10 mouse cellular contexts compared by ENCODE assay signal in genomic region chr15:101118399-101119125, GRCm38 (mm10). TPM values are rescaled to one million over a fixed set of nuclear protein-coding genes. Genes with fewer than 3 reads are reported as not detected.
A peak's percentile ranks its signal among the peaks of the same experiment; 100 is the strongest.
DNase-seq lines count a peak whose midpoint lies in the region; ATAC-seq and TF ChIP-seq lines count a peak whose summit lies in the region.
"Had no signal": no experiment of that assay in that cellular context is flagged by ENCODE, and none has a peak within 500 bp of the region (broad histone marks: within the 10 kb centered on the region; RNA-seq: fewer than 3 reads in every experiment).

No protein-coding gene starts in this region.

- no peak for ATAC-seq in hindbrain, embryonic 11.5 days (ENCODE audit: low FRiP score)
- ATAC-seq in hindbrain, embryonic 16.5 days, result no peak
- no peak for ATAC-seq in lung, embryonic 15.5 days (ENCODE audit: borderline replicate concordance, extremely low read depth, low FRiP score, low TSS enrichment)

- peak; percentile 47 to 65 (median 63) for TF ChIP-seq CTCF in MEL (IDR thresholded peaks at IDR 0.05 in 2 of 3, conservative IDR thresholded peaks at IDR 0.05 in 1 of 3; ENCODE audit: control insufficient read depth in 1 of 3, insufficient read depth in 1 of 3, low read depth in 2 of 3, low read length in 3 of 3, poor library complexity in 1 of 3, severe bottlenecking in 1 of 3)

- H3K27ac ChIP-seq in hindbrain, embryonic 11.5 days (ENCODE audit: low read depth, low read length), result no peak overlapping the region
- no peak overlapping the region for H3K27ac ChIP-seq in hindbrain, embryonic 16.5 days (ENCODE audit: low read depth, low read length)
- H3K27ac ChIP-seq in MEL (ENCODE audit: control insufficient read depth, low read depth, low read length), result no peak overlapping the region
- H3K27ac ChIP-seq in lung, embryonic 15.5 days, result peak overlapping the region; percentile 42

- TF ChIP-seq RAD21 in MEL (IDR thresholded peaks at IDR 0.05; ENCODE audit: low read depth, low read length), result peak; percentile 36

- WGBS in hindbrain, embryonic 11.5 days, result 67% methylated on average over 14 of the region's 14 CpGs
- 57% methylated on average over 14 of the region's 14 CpGs for WGBS in hindbrain, embryonic 16.5 days
- 52% methylated on average over 14 of the region's 14 CpGs for WGBS in lung, embryonic 15.5 days

- H3K36me3 ChIP-seq in hindbrain, embryonic 11.5 days (ENCODE audit: control insufficient read depth, insufficient read depth, low read length), result no peaks in the 10 kb centered on the region
- no peaks in the 10 kb centered on the region for H3K36me3 ChIP-seq in hindbrain, embryonic 16.5 days (ENCODE audit: control insufficient read depth, insufficient read depth, low read length)
- H3K36me3 ChIP-seq in MEL (ENCODE audit: control insufficient read depth in 1 of 2, insufficient read depth in 2 of 2, low read length in 2 of 2), result no peaks in the 10 kb centered on the region
- no peaks in the 10 kb centered on the region for H3K36me3 ChIP-seq in lung, embryonic 15.5 days

- H3K27me3 ChIP-seq in hindbrain, embryonic 11.5 days (ENCODE audit: control insufficient read depth, insufficient read depth, low read length), result no peaks in the 10 kb centered on the region
- H3K27me3 ChIP-seq in hindbrain, embryonic 16.5 days (replicated peaks; ENCODE audit: control insufficient read depth, insufficient read depth, low read length), result no peaks in the 10 kb centered on the region
- H3K27me3 ChIP-seq in MEL (ENCODE audit: control insufficient read depth in 1 of 2, insufficient read depth in 2 of 2, low read length in 2 of 2), result no peaks in the 10 kb centered on the region
- H3K27me3 ChIP-seq in lung, embryonic 15.5 days, result no peaks in the 10 kb centered on the region

- no peak for TF ChIP-seq POLR2A in MEL (IDR thresholded peaks at IDR 0.05; ENCODE audit: control insufficient read depth in 1 of 2, insufficient read depth in 1 of 2, low read depth in 1 of 2, low read length in 2 of 2, poor library complexity in 1 of 2)

- H3K4me1 ChIP-seq in hindbrain, embryonic 11.5 days (replicated peaks; ENCODE audit: control insufficient read depth, insufficient read depth, low read length), result no peaks in the 10 kb centered on the region
- H3K4me1 ChIP-seq in hindbrain, embryonic 16.5 days (ENCODE audit: control insufficient read depth, insufficient read depth, low read depth, low read length), result no peaks in the 10 kb centered on the region
- H3K4me1 ChIP-seq in MEL (ENCODE audit: control insufficient read depth in 1 of 2, insufficient read depth in 2 of 2, low read length in 2 of 2), result no peaks in the 10 kb centered on the region
- peaks cover 8% of the 10 kb centered on the region; the same call in 1 of the 2 replicates for H3K4me1 ChIP-seq in lung, embryonic 15.5 days

- H3K4me3 ChIP-seq in hindbrain, embryonic 11.5 days (ENCODE audit: low read depth, low read length), result no peak overlapping the region
- no peak overlapping the region for H3K4me3 ChIP-seq in hindbrain, embryonic 16.5 days (ENCODE audit: low read length)
- H3K4me3 ChIP-seq in MEL (ENCODE audit: control insufficient read depth in 1 of 2, insufficient read depth in 1 of 2, low read depth in 2 of 2, low read length in 2 of 2), result no peak overlapping the region
- H3K4me3 ChIP-seq in lung, embryonic 15.5 days, result no peak overlapping the region

- H3K4me2 ChIP-seq in hindbrain, embryonic 11.5 days (replicated peaks; ENCODE audit: low read depth, low read length), result no peak overlapping the region
- no peak overlapping the region for H3K4me2 ChIP-seq in hindbrain, embryonic 16.5 days (ENCODE audit: low read length)
- no peak overlapping the region for H3K4me2 ChIP-seq in lung, embryonic 15.5 days

- no peaks in the 10 kb centered on the region for H3K9me3 ChIP-seq in hindbrain, embryonic 11.5 days (ENCODE audit: control insufficient read depth, low read length)
- H3K9me3 ChIP-seq in hindbrain, embryonic 16.5 days (ENCODE audit: control insufficient read depth, low read length), result no peaks in the 10 kb centered on the region
- H3K9me3 ChIP-seq in MEL (replicated peaks; ENCODE audit: insufficient read depth, low read length), result no peaks in the 10 kb centered on the region
- H3K9me3 ChIP-seq in lung, embryonic 15.5 days, result peaks cover 3% of the 10 kb centered on the region; the same call in 1 of the 2 replicates

- H3K9ac ChIP-seq in hindbrain, embryonic 11.5 days (ENCODE audit: low read depth, low read length), result no peak overlapping the region
- H3K9ac ChIP-seq in hindbrain, embryonic 16.5 days (ENCODE audit: low read depth, low read length), result no peak overlapping the region
- no peak overlapping the region for H3K9ac ChIP-seq in MEL (ENCODE audit: control insufficient read depth, low read depth, low read length, poor library complexity, severe bottlenecking)
- no peak overlapping the region for H3K9ac ChIP-seq in lung, embryonic 15.5 days

- no peaks in the 10 kb centered on the region for H3K79me2 ChIP-seq in MEL (ENCODE audit: control insufficient read depth, insufficient read depth, low read length, poor library complexity)

- DNase-seq in hindbrain, embryonic 11.5 days (ENCODE audit: low spot score), result peak; percentile 67
- DNase-seq in 416B (ENCODE audit: low read depth) (peak; percentile 55), MEL (ENCODE audit: low read depth, low spot score) (peak; percentile 39)
- DNase-seq in urinary bladder, postnatal 14 days (ENCODE audit: low spot score), result no peak
- no peak for DNase-seq in B cell, adult 2 months

- TF ChIP-seq EP300 in MEL (IDR thresholded peaks at IDR 0.05; ENCODE audit: low read depth in 1 of 2, low read length in 2 of 2), result no peak

TF ChIP-seq in MEL, 35 proteins besides CTCF, POLR2A, EP300 and RAD21:
- peak; percentile 15; the same call in 1 of the 2 replicates for TF ChIP-seq ZC3H11A (IDR thresholded peaks at IDR 0.05; ENCODE audit: low read depth, low read length)
- TF ChIP-seq BHLHE40 (IDR thresholded peaks at IDR 0.05; ENCODE audit: borderline replicate concordance, low read depth, low read length), result no peak
- peak; percentile 45; the same call in 1 of the 2 replicates for TF ChIP-seq SMC3 (IDR thresholded peaks at IDR 0.05; ENCODE audit: low read depth, low read length)
- TF ChIP-seq ELF1 (IDR thresholded peaks at IDR 0.05; ENCODE audit: low read depth, low read length), result no peak
- no peak for TF ChIP-seq E2F4 (IDR thresholded peaks at IDR 0.05; ENCODE audit: borderline replicate concordance, low read depth, low read length)

RNA-seq across cellular contexts. Expression of gene Ankrd33, which starts 3.0 kb away (rescaled TPM):
- polyA plus RNA-seq in hindbrain, embryonic 11.5 days (2014; fragmentation: Nextera tagmentation; extraction: Ambion mirVana), result not detected in 2 replicates
- not detected in 2 replicates for polyA plus RNA-seq in hindbrain, embryonic 16.5 days (2015; fragmentation: Nextera tagmentation; extraction: Ambion mirVana)
- not detected in 2 replicates for total RNA-seq in MEL (2012; rRNA removed)
- not detected for polyA plus RNA-seq in MEL (2012; ENCODE audit: insufficient read depth in 1 of 2, insufficient read length in 2 of 2, low read depth in 1 of 2, low replicate concordance in 2 of 2, missing spikeins in 1 of 2)
- not detected in 2 replicates for polyA plus RNA-seq in lung, embryonic 15.5 days (2015; fragmentation: Nextera tagmentation; extraction: Ambion mirVana)
- total RNA-seq: heart, adult 18-20 months; layer of hippocampus, postnatal 36 days had no signal
- polyA plus RNA-seq: neural tube, embryonic 14.5 days had no signal

RNA-seq across cellular contexts. Expression of gene Acvrl1, which starts 9.8 kb away (rescaled TPM):
- polyA plus RNA-seq in hindbrain, embryonic 11.5 days (2014; fragmentation: Nextera tagmentation; extraction: Ambion mirVana), result 4.8 and 5.5 TPM in 2 replicates
- polyA plus RNA-seq in hindbrain, embryonic 16.5 days (2015; fragmentation: Nextera tagmentation; extraction: Ambion mirVana), result 10.2 and 12.7 TPM in 2 replicates
- total RNA-seq in MEL (2012; rRNA removed), result 0.08 TPM in 1 of 2 replicates, not detected in the other
- under 1 TPM in 1 of 2 experiments, not detected in 1; 0.18 TPM for polyA plus RNA-seq in MEL (2012; ENCODE audit: insufficient read depth in 1 of 2, insufficient read length in 2 of 2, low read depth in 1 of 2, low replicate concordance in 2 of 2, missing spikeins in 1 of 2)
- polyA plus RNA-seq in lung, embryonic 15.5 days (2015; fragmentation: Nextera tagmentation; extraction: Ambion mirVana), result 68.2 and 72.4 TPM in 2 replicates

RNA-seq across cellular contexts. Expression of gene Fignl2, which starts 40.2 kb away (rescaled TPM):
- polyA plus RNA-seq in hindbrain, embryonic 11.5 days (2014; fragmentation: Nextera tagmentation; extraction: Ambion mirVana), result 1.2 and 2.1 TPM in 2 replicates
- polyA plus RNA-seq in hindbrain, embryonic 16.5 days (2015; fragmentation: Nextera tagmentation; extraction: Ambion mirVana), result 0.06 and 0.09 TPM in 2 replicates
- not detected in 2 replicates for total RNA-seq in MEL (2012; rRNA removed)
- not detected for polyA plus RNA-seq in MEL (2012; ENCODE audit: insufficient read depth in 1 of 2, insufficient read length in 2 of 2, low read depth in 1 of 2, low replicate concordance in 2 of 2, missing spikeins in 1 of 2)
- 0.19 and 0.24 TPM in 2 replicates for polyA plus RNA-seq in lung, embryonic 15.5 days (2015; fragmentation: Nextera tagmentation; extraction: Ambion mirVana)

RNA-seq across cellular contexts. Expression of gene Acvr1b, which starts 55.3 kb away (rescaled TPM):
- polyA plus RNA-seq in hindbrain, embryonic 11.5 days (2014; fragmentation: Nextera tagmentation; extraction: Ambion mirVana), result 16.2 and 17.1 TPM in 2 replicates
- 22.4 and 24.1 TPM in 2 replicates for polyA plus RNA-seq in hindbrain, embryonic 16.5 days (2015; fragmentation: Nextera tagmentation; extraction: Ambion mirVana)
- 9.7 and 10.4 TPM in 2 replicates for total RNA-seq in MEL (2012; rRNA removed)
- 10 to 100 TPM in 1 of 2 experiments, not detected in 1; 13.2 TPM for polyA plus RNA-seq in MEL (2012; ENCODE audit: insufficient read depth in 1 of 2, insufficient read length in 2 of 2, low read depth in 1 of 2, low replicate concordance in 2 of 2, missing spikeins in 1 of 2)
- polyA plus RNA-seq in lung, embryonic 15.5 days (2015; fragmentation: Nextera tagmentation; extraction: Ambion mirVana), result 5.9 and 6.0 TPM in 2 replicates

Comparison
In these comparisons a context has a peak if more than half of its experiments do, and no peak if none do; other contexts are left out.
1. DNase-seq: peak in hindbrain, embryonic 11.5 days (single experiment), 416B (single experiment) and MEL (single experiment); none in urinary bladder, postnatal 14 days (single experiment) and B cell, adult 2 months (0 of 2).